Mouse (Mus musculus): ENCODE results near the gene Cd160. TPM values are rescaled to one million over a fixed set of nuclear protein-coding genes. Genes with fewer than 3 reads are reported as not detected.

Cd160 gene
- polyA plus RNA-seq, 1 experiment from 2014 or later = 0.39 TPM

DNA sequence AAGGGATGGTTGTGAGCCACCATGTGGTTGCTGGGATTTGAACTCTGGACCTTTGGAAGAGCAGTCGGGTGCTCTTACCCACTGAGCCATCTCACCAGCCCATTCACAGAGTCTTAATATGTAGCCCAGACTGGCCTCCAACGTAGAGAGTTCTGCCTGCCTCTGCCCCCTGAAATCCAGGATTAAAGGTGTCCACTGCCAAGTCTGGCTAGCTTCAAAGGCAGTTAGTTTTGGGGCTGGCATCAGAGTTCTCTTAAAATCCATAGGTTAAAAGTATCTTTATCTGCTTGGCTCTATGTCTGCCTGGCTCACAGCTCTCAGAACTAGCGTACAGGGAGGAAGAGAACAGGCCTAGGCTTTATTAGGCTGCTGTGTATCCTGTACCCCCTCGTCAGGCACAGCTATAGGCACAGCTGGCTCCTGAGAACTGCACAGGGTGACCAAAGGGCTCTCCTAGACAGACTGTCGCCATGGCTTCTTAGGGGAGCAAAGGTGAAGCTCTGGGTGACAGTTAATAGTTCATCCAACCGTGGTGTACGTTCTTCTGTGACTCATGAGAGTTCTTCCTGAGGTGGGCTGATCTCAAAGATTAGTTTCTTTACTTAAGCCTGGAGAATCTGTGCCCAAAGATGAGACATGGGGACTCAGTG lies 10.0 kb upstream of the Cd160 start:
- Histone ChIP-seq H3K27me3 (ENCODE audit: control insufficient read depth, insufficient read depth, low read length) (no peaks in the 10 kb centered on the region), H3K4me1 (ENCODE audit: control insufficient read depth, insufficient read depth, low read length) (no peaks in the 10 kb centered on the region), H3K9ac (replicated peaks; ENCODE audit: low read length) (no peak overlapping the region), H3K4me2 (ENCODE audit: low read length) (no peak overlapping the region), H3K9me3 (ENCODE audit: control insufficient read depth, low read length) (no peaks in the 10 kb centered on the region), H3K36me3 (ENCODE audit: control insufficient read depth, insufficient read depth, low read length) (no peaks in the 10 kb centered on the region), H3K4me3 (replicated peaks; ENCODE audit: low read depth, low read length) (no peak overlapping the region), H3K27ac (replicated peaks; ENCODE audit: low read depth, low read length) (no peak overlapping the region)
- DNase-seq = no peak
- ATAC-seq (ENCODE audit: low FRiP score, low TSS enrichment) = no peak
- 82% methylated on average over 7 of the region's 7 CpGs for WGBS

- Histone ChIP-seq H3K9ac (replicated peaks; ENCODE audit: low read length) (no peak overlapping the region), H3K4me2 (ENCODE audit: low read length) (no peak overlapping the region), H3K9me3 (ENCODE audit: control insufficient read depth, low read length) (no peaks in the 10 kb centered on the region), H3K27ac (replicated peaks; ENCODE audit: low read depth, low read length) (no peak overlapping the region), H3K36me3 (ENCODE audit: control insufficient read depth, insufficient read depth, low read length) (no peaks in the 10 kb centered on the region), H3K4me1 (ENCODE audit: control insufficient read depth, insufficient read depth, low read length) (no peaks in the 10 kb centered on the region), H3K4me3 (replicated peaks; ENCODE audit: low read depth, low read length) (no peak overlapping the region), H3K27me3 (ENCODE audit: control insufficient read depth, insufficient read depth, low read length) (no peaks in the 10 kb centered on the region)
- DNase-seq (no peak), ATAC-seq (ENCODE audit: low FRiP score, low TSS enrichment) (no peak)
- WGBS = 46% methylated on average over 2 of the region's 2 CpGs
Observed at GRCm38 (mm10) chr3:96836414-96836813, 7.3 kb upstream of the Cd160 start.

DNA sequence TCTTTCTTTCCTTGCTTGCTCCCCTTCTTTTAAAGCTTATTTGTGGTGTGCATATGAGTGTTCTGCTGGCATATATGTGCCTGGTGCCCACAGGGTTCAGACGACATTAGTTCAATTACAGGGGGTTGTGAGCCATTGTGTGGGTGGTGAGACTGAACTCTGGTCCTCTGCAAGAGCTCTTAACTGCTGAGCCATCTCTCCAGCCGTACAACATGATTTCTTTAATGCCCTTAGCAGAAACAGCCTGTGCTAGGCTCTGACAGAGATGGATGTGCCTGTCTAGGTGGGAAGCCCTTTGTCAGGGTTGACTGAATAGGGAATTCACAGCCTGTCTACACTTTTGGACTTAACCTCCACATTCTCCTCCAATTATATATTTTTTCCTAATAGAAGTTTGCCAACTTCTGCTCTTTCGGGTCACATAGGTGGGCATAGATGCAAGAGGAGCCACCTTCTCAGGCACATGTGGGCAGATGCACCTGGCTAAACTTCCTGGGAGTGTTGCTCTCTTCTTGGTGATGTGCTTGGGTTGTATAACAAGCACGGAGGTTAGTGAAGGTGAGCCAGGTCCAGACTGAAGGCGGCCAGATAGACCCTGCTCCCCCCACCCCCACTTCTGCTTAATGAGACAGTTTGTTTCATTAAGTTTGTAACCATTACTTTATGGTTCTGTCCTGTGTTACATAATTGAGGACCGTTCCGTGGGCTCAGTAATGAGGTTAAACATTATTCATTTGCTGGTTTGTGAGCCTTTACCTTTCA lies 5.6 kb upstream of the Cd160 start:
- Histone ChIP-seq H3K4me1 (ENCODE audit: control insufficient read depth, insufficient read depth, low read length) (no peaks in the 10 kb centered on the region), H3K36me3 (ENCODE audit: control insufficient read depth, insufficient read depth, low read length) (no peaks in the 10 kb centered on the region), H3K9me3 (ENCODE audit: control insufficient read depth, low read length) (no peaks in the 10 kb centered on the region), H3K4me3 (replicated peaks; ENCODE audit: low read depth, low read length) (no peak overlapping the region), H3K27me3 (ENCODE audit: control insufficient read depth, insufficient read depth, low read length) (no peaks in the 10 kb centered on the region), H3K27ac (replicated peaks; ENCODE audit: low read depth, low read length) (no peak overlapping the region), H3K4me2 (ENCODE audit: low read length) (no peak overlapping the region), H3K9ac (replicated peaks; ENCODE audit: low read length) (no peak overlapping the region)
- DNase-seq = no peak
- ATAC-seq (ENCODE audit: low FRiP score, low TSS enrichment) = no peak
- WGBS = 84% methylated on average over 7 of the region's 7 CpGs

- H3K27ac ChIP-seq (replicated peaks; ENCODE audit: low read depth, low read length) = no peak overlapping the region
- no peak for DNase-seq
Observed at GRCm38 (mm10) chr3:96832930-96833329, 3.8 kb upstream of the Cd160 start.

DNA sequence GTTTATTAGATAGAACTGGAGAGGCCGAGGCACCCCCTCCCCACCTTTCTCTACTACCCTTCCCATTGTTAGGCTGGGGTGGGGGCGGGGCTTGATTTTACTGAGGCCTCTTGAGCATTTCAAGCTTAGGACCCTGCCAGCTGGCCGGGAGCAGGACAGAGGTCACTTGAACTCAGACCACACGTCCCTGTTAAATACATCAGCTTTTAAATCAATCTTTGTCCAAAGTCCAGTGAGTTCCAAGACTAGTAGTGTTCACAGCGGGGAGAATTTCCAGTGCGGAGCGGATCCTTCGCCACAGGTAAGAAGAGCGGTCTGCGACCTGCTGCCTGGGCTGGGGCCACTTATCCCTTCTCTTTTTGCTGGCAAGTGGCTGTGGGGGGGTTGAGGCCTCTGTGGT lies 705 bp upstream of the Cd160 start:
- H3K4me3 ChIP-seq (replicated peaks; ENCODE audit: low read depth, low read length) = no peak overlapping the region
- ATAC-seq (ENCODE audit: low FRiP score, low TSS enrichment) (no peak), DNase-seq (no peak)
- H3K4me1 ChIP-seq (ENCODE audit: control insufficient read depth, insufficient read depth, low read length) = no peaks in the 10 kb centered on the region
- H3K9me3 ChIP-seq (ENCODE audit: control insufficient read depth, low read length) = no peaks in the 10 kb centered on the region
- no peak overlapping the region for H3K9ac ChIP-seq (replicated peaks; ENCODE audit: low read length)
- H3K36me3 ChIP-seq (ENCODE audit: control insufficient read depth, insufficient read depth, low read length) = no peaks in the 10 kb centered on the region
- WGBS = 75% methylated on average over 10 of the region's 10 CpGs
- no peak overlapping the region for H3K27ac ChIP-seq (replicated peaks; ENCODE audit: low read depth, low read length)
- H3K4me2 ChIP-seq (ENCODE audit: low read length) = no peak overlapping the region
- no peaks in the 10 kb centered on the region for H3K27me3 ChIP-seq (ENCODE audit: control insufficient read depth, insufficient read depth, low read length)

More at GRCm38 (mm10) chr3:96832930-96833329, 3.8 kb upstream of the Cd160 start:
- no peaks in the 10 kb centered on the region for H3K36me3 ChIP-seq (ENCODE audit: control insufficient read depth, insufficient read depth, low read length)
- H3K4me3 ChIP-seq (replicated peaks; ENCODE audit: low read depth, low read length) = no peak overlapping the region
- H3K4me2 ChIP-seq (ENCODE audit: low read length) = no peak overlapping the region
- WGBS = 24% methylated on average over 5 of the region's 5 CpGs
- H3K9ac ChIP-seq (replicated peaks; ENCODE audit: low read length) = no peak overlapping the region
- no peak for ATAC-seq (ENCODE audit: low FRiP score, low TSS enrichment)
- no peaks in the 10 kb centered on the region for H3K9me3 ChIP-seq (ENCODE audit: control insufficient read depth, low read length)
- no peaks in the 10 kb centered on the region for H3K27me3 ChIP-seq (ENCODE audit: control insufficient read depth, insufficient read depth, low read length)
- no peaks in the 10 kb centered on the region for H3K4me1 ChIP-seq (ENCODE audit: control insufficient read depth, insufficient read depth, low read length)

DNA sequence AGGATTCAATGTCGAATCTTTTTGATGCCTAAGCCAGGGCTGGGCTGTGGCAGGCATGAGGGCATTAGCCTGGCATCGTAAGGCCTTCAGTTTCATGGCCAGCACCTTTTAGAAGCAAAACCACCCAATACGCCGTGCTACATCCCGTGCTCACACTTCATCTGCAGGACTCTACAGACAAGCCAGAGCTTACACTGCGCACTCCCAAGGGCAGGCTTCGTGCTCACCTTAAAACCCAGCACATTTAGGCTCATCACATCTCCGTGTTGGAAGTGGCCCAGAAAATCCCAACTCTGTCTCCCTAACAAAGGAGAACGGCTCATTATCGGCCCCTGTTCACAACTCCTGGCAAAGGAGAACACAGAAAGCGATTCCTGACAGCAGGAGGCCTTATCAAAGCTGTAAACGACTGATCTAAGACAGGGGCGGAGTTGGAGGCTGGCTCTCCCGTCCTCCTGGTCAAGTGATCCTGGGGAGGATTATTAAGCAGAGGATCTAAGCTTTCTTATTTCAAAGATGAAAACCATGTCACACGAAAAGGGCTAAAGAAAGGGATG lies 765 bp downstream of the Cd160 start:
- Histone ChIP-seq H3K36me3 (ENCODE audit: control insufficient read depth, insufficient read depth, low read length) (no peaks in the 10 kb centered on the region), H3K27me3 (ENCODE audit: control insufficient read depth, insufficient read depth, low read length) (no peaks in the 10 kb centered on the region), H3K4me1 (ENCODE audit: control insufficient read depth, insufficient read depth, low read length) (no peaks in the 10 kb centered on the region), H3K4me3 (replicated peaks; ENCODE audit: low read depth, low read length) (no peak overlapping the region), H3K9me3 (ENCODE audit: control insufficient read depth, low read length) (no peaks in the 10 kb centered on the region), H3K27ac (replicated peaks; ENCODE audit: low read depth, low read length) (0 out of 2 replicates have a peak overlapping the region, but pooled peaks have one; percentile 10), H3K4me2 (ENCODE audit: low read length) (no peak overlapping the region), H3K9ac (replicated peaks; ENCODE audit: low read length) (no peak overlapping the region)
- ATAC-seq (ENCODE audit: low FRiP score, low TSS enrichment) = no peak
- DNase-seq = peak; percentile 52
- 33% methylated on average over 15 of the region's 15 CpGs for whole genome bisulfite sequencing

GRCm38 (mm10) chr3:96825261-96825660 lies 3.9 kb downstream of the Cd160 start:
- Histone ChIP-seq H3K27ac (replicated peaks; ENCODE audit: low read depth, low read length) (no peak overlapping the region), H3K4me1 (ENCODE audit: control insufficient read depth, insufficient read depth, low read length) (no peaks in the 10 kb centered on the region), H3K9me3 (ENCODE audit: control insufficient read depth, low read length) (no peaks in the 10 kb centered on the region), H3K4me2 (ENCODE audit: low read length) (no peak overlapping the region), H3K9ac (replicated peaks; ENCODE audit: low read length) (no peak overlapping the region), H3K27me3 (ENCODE audit: control insufficient read depth, insufficient read depth, low read length) (no peaks in the 10 kb centered on the region), H3K4me3 (replicated peaks; ENCODE audit: low read depth, low read length) (no peak overlapping the region), H3K36me3 (ENCODE audit: control insufficient read depth, insufficient read depth, low read length) (no peaks in the 10 kb centered on the region)
- 34% methylated on average over 11 of the region's 11 CpGs for WGBS
- no peak for DNase-seq
- no peak for ATAC-seq (ENCODE audit: low FRiP score, low TSS enrichment)

- Histone ChIP-seq H3K4me3 (replicated peaks; ENCODE audit: low read depth, low read length) (no peak overlapping the region), H3K27ac (replicated peaks; ENCODE audit: low read depth, low read length) (no peak overlapping the region), H3K27me3 (ENCODE audit: control insufficient read depth, insufficient read depth, low read length) (no peaks in the 10 kb centered on the region), H3K36me3 (ENCODE audit: control insufficient read depth, insufficient read depth, low read length) (no peaks in the 10 kb centered on the region), H3K9ac (replicated peaks; ENCODE audit: low read length) (no peak overlapping the region), H3K9me3 (ENCODE audit: control insufficient read depth, low read length) (no peaks in the 10 kb centered on the region), H3K4me2 (ENCODE audit: low read length) (no peak overlapping the region), H3K4me1 (ENCODE audit: control insufficient read depth, insufficient read depth, low read length) (no peaks in the 10 kb centered on the region)
- whole genome bisulfite sequencing = 87% methylated on average over 12 of the region's 12 CpGs
- ATAC-seq (ENCODE audit: low FRiP score, low TSS enrichment) (no peak), DNase-seq (no peak)
Observed at GRCm38 (mm10) chr3:96824614-96825013, 4.5 kb downstream of the Cd160 start.

DNA sequence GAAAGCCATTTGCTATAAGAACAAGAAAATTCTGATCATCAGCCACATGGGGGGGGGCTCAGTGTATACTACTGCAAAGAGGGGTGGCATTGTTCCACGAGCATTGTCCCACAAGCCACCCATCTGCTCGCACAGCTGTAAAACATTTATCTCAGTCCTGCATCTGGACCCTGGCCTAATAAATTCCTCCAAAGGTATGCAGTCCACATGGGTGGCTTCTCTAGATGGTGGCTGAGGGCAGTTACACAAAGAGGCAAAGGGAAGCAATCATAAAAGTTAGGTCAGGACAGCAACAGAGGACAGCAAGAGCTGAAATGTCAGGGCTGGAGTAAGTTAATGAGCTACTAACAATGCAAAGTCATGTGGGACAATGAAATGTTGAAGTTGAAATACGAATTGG lies 5.5 kb downstream of the Cd160 start:
- H3K36me3 ChIP-seq (ENCODE audit: control insufficient read depth, insufficient read depth, low read length) = no peaks in the 10 kb centered on the region
- H3K27ac ChIP-seq (replicated peaks; ENCODE audit: low read depth, low read length) = no peak overlapping the region
- 79% methylated on average over 3 of the region's 3 CpGs for WGBS
- no peaks in the 10 kb centered on the region for H3K4me1 ChIP-seq (ENCODE audit: control insufficient read depth, insufficient read depth, low read length)
- H3K4me3 ChIP-seq (replicated peaks; ENCODE audit: low read depth, low read length) = no peak overlapping the region
- no peak overlapping the region for H3K9ac ChIP-seq (replicated peaks; ENCODE audit: low read length)
- H3K9me3 ChIP-seq (ENCODE audit: control insufficient read depth, low read length) = no peaks in the 10 kb centered on the region
- no peak for ATAC-seq (ENCODE audit: low FRiP score, low TSS enrichment)
- no peaks in the 10 kb centered on the region for H3K27me3 ChIP-seq (ENCODE audit: control insufficient read depth, insufficient read depth, low read length)
- H3K4me2 ChIP-seq (ENCODE audit: low read length) = no peak overlapping the region
- DNase-seq = no peak

Measured in midbrain, embryonic 14.5 days (tissue).